Mouse (Mus musculus): ENCODE measurements around the gene 1700029H14Rik. TPM values are rescaled to one million over a fixed set of nuclear protein-coding genes. Genes with fewer than 3 reads are reported as not detected.

Gene 1700029H14Rik
- total RNA-seq (2021), result not detected
- long read RNA-seq, experiment 1, result 0 reads
- long read RNA-seq, experiment 2, result 0 reads

- DNase-seq (ENCODE audit: low spot score in 2 of 2), result no peak
- no peak within 1 kb of the TSS for H3K27ac ChIP-seq
- TF ChIP-seq CTCF (conservative IDR thresholded peaks at IDR 0.05), result peak; percentile 20
- no peak within 1 kb of the TSS for H3K4me3 ChIP-seq
Observed at GRCm38 (mm10) chr8:13562118-13562517, at the start of gene 1700029H14Rik. 1700029H14Rik (minus strand) TSS chr8:13562461.

GRCm38 (mm10) chr8:13611702-13612101, 49.4 kb upstream of the 1700029H14Rik start:
- TF ChIP-seq CTCF (conservative IDR thresholded peaks at IDR 0.05), result no peak
- no peak overlapping the region for H3K4me3 ChIP-seq
- DNase-seq (ENCODE audit: low spot score in 2 of 2), result no peak
- H3K27ac ChIP-seq, result peak overlapping the region; percentile 37; the same call in 1 of the 2 replicates

DNA sequence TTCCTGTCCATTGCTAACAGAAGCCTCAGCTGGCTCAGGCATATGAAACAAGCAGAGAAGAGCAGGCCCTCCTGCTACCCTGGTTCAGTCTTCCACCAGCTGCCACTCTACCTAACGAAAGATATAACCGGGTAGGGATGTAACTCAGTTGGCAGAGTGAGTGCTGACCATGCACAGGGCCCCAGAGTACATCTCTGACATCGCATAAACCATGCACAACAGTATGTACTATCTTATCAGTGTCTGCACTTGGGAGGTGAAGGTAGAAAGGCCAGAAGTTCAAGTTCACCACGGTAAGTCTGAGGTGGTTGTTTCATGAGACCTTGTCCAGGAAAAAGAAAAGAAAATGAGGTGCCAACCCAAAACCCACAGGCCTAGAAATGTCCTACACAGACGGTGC, 47.7 kb upstream of the 1700029H14Rik start:
- no peak overlapping the region for H3K27ac ChIP-seq

GRCm38 (mm10) chr8:13608946-13609345, 46.7 kb upstream of the 1700029H14Rik start:
- no peak overlapping the region for H3K4me3 ChIP-seq
- no peak overlapping the region for H3K27ac ChIP-seq
- DNase-seq (ENCODE audit: low spot score in 2 of 2), result no peak
- TF ChIP-seq CTCF (conservative IDR thresholded peaks at IDR 0.05), result no peak

More for the DNA sequence above, 47.7 kb upstream of the 1700029H14Rik start:
- DNase-seq (ENCODE audit: low spot score in 2 of 2), result no peak
- H3K4me3 ChIP-seq, result no peak overlapping the region
- no peak for TF ChIP-seq CTCF (conservative IDR thresholded peaks at IDR 0.05)

DNA sequence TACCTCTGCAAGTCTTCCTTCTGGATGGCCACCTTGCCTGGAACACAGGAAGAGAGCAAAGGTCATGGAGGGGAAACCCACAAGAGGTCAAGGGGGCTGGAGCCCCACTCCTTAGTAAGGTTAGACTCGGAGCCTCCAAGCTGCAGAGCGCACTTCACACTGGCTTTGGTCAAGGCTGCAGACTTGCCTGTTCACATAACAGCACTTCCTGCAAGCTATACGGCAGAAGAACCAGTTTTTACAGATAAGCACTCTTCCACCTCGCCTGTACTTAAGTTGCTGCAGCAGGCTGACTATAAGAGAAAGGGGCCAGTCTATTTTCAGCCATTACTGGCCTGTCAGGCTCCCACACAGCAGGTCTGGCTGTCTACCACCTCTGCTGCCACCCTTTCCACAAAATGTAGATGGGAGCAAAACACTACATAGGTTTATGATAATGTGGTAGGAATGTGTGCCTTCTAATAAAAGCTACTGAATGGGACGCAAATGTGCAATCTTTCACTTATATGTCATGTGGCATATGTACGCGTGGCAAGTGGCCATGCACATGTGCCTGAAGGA, 43.7 kb upstream of the 1700029H14Rik start:
- Histone ChIP-seq H3K27ac (0 out of 2 replicates have a peak overlapping the region, but pooled peaks have one; percentile 36), H3K4me3 (no peak overlapping the region)
- DNase-seq (ENCODE audit: low spot score in 2 of 2), result no peak
- TF ChIP-seq CTCF (conservative IDR thresholded peaks at IDR 0.05), result no peak

DNA sequence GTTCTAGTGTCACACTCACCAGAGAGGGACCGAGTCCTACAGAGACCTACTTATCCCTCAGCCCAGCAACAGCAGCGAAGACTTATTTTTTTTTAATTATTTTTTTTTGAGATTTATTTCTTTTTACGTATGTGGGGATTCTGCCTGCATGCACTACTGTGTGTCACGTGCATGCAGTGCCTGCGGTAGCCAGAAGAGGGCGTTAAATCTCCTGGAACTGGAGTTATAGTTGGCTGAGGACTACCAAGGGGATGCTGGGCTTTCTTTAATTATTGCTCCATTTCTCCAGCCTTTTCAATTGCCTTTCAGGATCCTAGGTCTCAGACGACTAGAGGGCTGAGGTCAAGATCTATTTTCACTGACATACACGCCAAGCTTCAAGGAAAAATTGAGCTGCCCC, 40.4 kb upstream of the 1700029H14Rik start:
- H3K27ac ChIP-seq, result peak overlapping the region; percentile 12; the same call in 1 of the 2 replicates
- peak; percentile 86 for TF ChIP-seq CTCF (conservative IDR thresholded peaks at IDR 0.05)
- DNase-seq (ENCODE audit: low spot score in 2 of 2), result peak in 1 of 2 experiments; percentile 60
- H3K4me3 ChIP-seq, result no peak overlapping the region

GRCm38 (mm10) chr8:13601166-13601565, 38.9 kb upstream of the 1700029H14Rik start:
- DNase-seq (ENCODE audit: low spot score in 2 of 2), result no peak
- no peak for TF ChIP-seq CTCF (conservative IDR thresholded peaks at IDR 0.05)
- H3K27ac ChIP-seq, result no peak overlapping the region
- H3K4me3 ChIP-seq, result no peak overlapping the region

DNA sequence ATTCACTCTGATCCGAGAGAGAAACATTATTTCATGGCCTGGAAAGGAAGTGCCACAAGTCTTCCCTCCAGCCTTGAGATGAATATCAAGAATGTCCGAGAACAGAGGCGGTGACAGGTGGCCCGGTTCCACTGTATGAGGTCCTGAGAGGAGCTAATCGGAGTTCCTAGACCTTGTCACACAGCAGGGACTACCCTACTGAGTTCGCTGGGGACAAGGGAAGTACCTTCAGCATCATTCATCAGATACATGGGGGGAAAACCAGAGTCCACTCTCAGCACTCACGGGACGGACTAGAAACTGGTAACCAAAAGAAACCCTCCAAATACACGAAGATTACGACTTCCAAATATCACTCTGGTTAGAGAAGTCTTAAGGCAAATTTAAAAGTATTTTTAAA, 38.5 kb upstream of the 1700029H14Rik start:
- DNase-seq (ENCODE audit: low spot score in 2 of 2), result no peak
- H3K27ac ChIP-seq, result no peak overlapping the region
- no peak for TF ChIP-seq CTCF (conservative IDR thresholded peaks at IDR 0.05)
- H3K4me3 ChIP-seq, result no peak overlapping the region

DNA sequence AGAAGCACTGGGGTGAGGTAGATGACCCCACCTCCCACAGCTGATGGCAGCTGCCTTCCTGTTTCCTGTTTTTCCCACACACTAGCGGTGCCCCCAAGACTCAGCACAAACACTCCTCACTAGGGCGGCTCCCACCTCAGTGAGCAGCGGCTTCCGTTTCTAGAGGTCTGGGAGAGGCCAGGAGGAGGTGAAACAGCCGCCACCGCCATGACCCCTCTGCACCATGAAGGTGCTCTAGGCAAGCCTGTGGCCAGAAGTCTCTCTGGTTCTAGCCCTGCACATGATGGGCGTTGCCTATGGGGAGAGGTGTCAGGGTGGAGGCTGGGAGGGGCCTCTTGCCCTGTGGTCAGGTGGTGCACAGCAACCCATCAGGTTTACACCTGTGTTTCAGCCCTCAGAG, 37.9 kb upstream of the 1700029H14Rik start:
- Histone ChIP-seq H3K27ac (no peak overlapping the region), H3K4me3 (no peak overlapping the region)
- TF ChIP-seq CTCF (conservative IDR thresholded peaks at IDR 0.05), result no peak
- DNase-seq (ENCODE audit: low spot score in 2 of 2), result no peak

DNA sequence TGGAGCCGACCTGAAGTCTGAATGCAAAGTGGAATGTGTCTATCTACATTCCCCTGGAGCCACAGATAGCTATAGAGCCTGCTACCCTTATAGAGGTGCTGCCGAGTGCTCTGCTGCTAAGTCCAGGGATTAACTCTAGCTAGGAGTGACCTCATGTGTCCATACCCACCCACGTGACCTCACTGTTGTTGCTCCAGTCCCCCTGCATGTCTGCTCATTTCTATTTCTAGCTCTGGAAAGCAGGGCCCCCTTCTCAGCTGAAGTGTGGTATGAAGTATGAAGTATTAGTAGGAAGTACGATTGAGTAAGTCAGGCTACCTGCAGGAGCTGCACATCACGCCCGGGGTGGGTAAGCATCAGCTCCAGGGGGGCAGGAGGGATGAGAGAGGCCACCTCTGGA, 35.5 kb upstream of the 1700029H14Rik start:
- no peak overlapping the region for H3K4me3 ChIP-seq
- no peak for DNase-seq (ENCODE audit: low spot score in 2 of 2)
- H3K27ac ChIP-seq, result no peak overlapping the region
- no peak for TF ChIP-seq CTCF (conservative IDR thresholded peaks at IDR 0.05)

DNA sequence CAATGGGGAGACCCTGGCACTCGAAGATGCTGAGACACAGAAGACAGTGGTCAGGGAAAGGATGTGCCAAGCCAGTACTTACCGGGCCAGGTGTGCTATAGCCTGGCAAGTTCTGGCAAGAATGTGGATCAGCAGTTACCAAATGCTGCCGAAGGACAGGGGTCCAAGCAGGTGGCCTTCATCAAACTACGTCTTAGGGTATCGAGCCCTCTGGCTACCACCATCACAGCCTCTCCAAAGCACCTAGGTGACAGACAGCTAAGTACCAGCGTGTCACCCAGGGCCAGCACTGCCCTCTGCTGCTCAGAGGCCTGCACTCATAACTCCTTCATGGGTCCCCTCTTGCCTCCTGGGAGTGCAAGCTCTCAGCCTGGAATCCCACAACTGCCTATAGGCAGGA, 33.6 kb upstream of the 1700029H14Rik start:
- H3K27ac ChIP-seq, result no peak overlapping the region
- no peak for DNase-seq (ENCODE audit: low spot score in 2 of 2)
- peak; percentile 55 for TF ChIP-seq CTCF (conservative IDR thresholded peaks at IDR 0.05)
- no peak overlapping the region for H3K4me3 ChIP-seq

DNA sequence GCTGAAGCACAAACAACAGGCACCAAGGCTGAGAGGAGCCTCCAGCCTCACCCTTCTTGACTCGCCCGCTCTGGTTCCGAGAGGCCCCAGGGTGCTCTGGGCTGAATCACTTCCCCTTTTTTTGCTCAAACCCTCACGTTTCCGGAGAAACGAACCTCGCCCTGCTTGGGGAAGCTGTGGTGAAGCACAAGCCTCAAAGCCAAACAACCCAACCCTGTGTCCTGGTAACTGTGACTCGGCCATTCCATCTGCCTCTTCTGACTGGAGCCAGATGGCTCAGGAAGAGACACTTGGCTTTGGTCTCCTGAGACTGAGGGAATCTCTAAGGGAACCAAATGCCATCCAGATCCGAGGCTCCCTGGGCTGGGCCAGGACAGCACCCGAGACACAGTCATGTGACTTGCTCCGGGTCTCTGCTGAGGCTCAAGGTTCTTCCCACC, 32.6 kb upstream of the 1700029H14Rik start:
- TF ChIP-seq CTCF (conservative IDR thresholded peaks at IDR 0.05), result no peak
- Histone ChIP-seq H3K27ac (peak overlapping the region; percentile 53; the same call in 1 of the 2 replicates), H3K4me3 (no peak overlapping the region)
- DNase-seq (ENCODE audit: low spot score in 2 of 2), result peak in 1 of 2 experiments; percentile 25

GRCm38 (mm10) chr8:13593340-13593739, 31.1 kb upstream of the 1700029H14Rik start:
- TF ChIP-seq CTCF (conservative IDR thresholded peaks at IDR 0.05), result no peak
- DNase-seq (ENCODE audit: low spot score in 2 of 2), result no peak
- no peak overlapping the region for H3K4me3 ChIP-seq
- no peak overlapping the region for H3K27ac ChIP-seq

DNA sequence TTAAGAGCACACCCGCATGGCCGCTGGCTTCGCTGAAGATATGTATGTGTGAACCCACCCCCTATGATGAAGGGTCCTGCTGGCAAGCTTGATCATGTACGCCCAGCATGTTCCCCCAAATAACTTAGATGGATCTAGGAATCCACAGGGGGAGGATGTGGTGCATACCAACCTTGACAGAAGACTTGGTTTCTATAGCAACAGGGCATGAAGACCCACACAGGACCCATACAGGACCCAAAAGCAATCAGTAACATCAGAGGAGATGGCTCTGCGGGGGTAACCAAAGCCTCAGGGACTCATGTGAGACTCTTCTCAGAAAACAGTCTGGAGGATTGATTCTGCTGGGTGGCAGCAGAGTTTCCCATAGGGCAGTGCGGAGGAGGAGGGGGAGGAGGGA, 29.0 kb upstream of the 1700029H14Rik start:
- Histone ChIP-seq H3K4me3 (no peak overlapping the region), H3K27ac (no peak overlapping the region)
- TF ChIP-seq CTCF (conservative IDR thresholded peaks at IDR 0.05), result no peak
- DNase-seq (ENCODE audit: low spot score in 2 of 2), result no peak
